Mouse (Mus musculus): ENCODE measurements around the gene Ipcef1. TPM values are rescaled to one million over a fixed set of nuclear protein-coding genes. Genes with fewer than 3 reads are reported as not detected.

Ipcef1 gene
- total RNA-seq, 1 experiment from 2014 or later, result 0.39 TPM

- no peak for DNase-seq
These were observed 84.6 kb downstream of the Ipcef1 start for GRCm38 (mm10) chr10:6967588-6968242.

GRCm38 (mm10) chr10:6958791-6959190 lies 93.5 kb downstream of the Ipcef1 start:
- no peak for DNase-seq

GRCm38 (mm10) chr10:6956357-6956756 lies 95.9 kb downstream of the Ipcef1 start:
- DNase-seq, result no peak

GRCm38 (mm10) chr10:6954533-6954932 lies 97.7 kb downstream of the Ipcef1 start:
- DNase-seq, result no peak

- DNase-seq, result no peak
These were observed 99.2 kb downstream of the Ipcef1 start for GRCm38 (mm10) chr10:6953115-6953514.

- no peak for DNase-seq
These were observed 115.4 kb downstream of the Ipcef1 start for GRCm38 (mm10) chr10:6936671-6937425.

- no peak for DNase-seq
These were observed 117.5 kb downstream of the Ipcef1 start for GRCm38 (mm10) chr10:6934776-6935175.

GRCm38 (mm10) chr10:6930889-6931288 lies 121.4 kb downstream of the Ipcef1 start:
- DNase-seq, result no peak

GRCm38 (mm10) chr10:6930398-6930797 lies 121.9 kb downstream of the Ipcef1 start:
- no peak for DNase-seq

GRCm38 (mm10) chr10:6928905-6929304 lies 123.4 kb downstream of the Ipcef1 start:
- no peak for DNase-seq

- DNase-seq, result no peak
These were observed 124.6 kb downstream of the Ipcef1 start for GRCm38 (mm10) chr10:6927600-6928223.

- DNase-seq, result no peak
These were observed 125.6 kb downstream of the Ipcef1 start for GRCm38 (mm10) chr10:6926724-6927123.

GRCm38 (mm10) chr10:6916545-6917257 lies 135.6 kb downstream of the Ipcef1 start:
- no peak for DNase-seq

GRCm38 (mm10) chr10:6915991-6916390 lies 136.3 kb downstream of the Ipcef1 start:
- no peak for DNase-seq

GRCm38 (mm10) chr10:6909763-6910162 lies 142.5 kb downstream of the Ipcef1 start:
- no peak for DNase-seq

GRCm38 (mm10) chr10:6901819-6902393 lies 150.4 kb downstream of the Ipcef1 start:
- DNase-seq, result no peak

GRCm38 (mm10) chr10:6900126-6900525 lies 152.2 kb downstream of the Ipcef1 start:
- no peak for DNase-seq

- DNase-seq, result no peak
These were observed 155.5 kb downstream of the Ipcef1 start for GRCm38 (mm10) chr10:6896659-6897303.

GRCm38 (mm10) chr10:6895796-6896195 lies 156.5 kb downstream of the Ipcef1 start:
- DNase-seq, result no peak

GRCm38 (mm10) chr10:6890348-6891009 lies 161.8 kb downstream of the Ipcef1 start:
- no peak for DNase-seq

GRCm38 (mm10) chr10:6889640-6890245 lies 162.5 kb downstream of the Ipcef1 start:
- no peak for DNase-seq

Measured in adrenal gland, postnatal 25 days (tissue).